Mouse (Mus musculus) adipose tissue, adult 10 weeks (tissue): ENCODE data around the gene Cdc40. TPM values are rescaled to one million over a fixed set of nuclear protein-coding genes. Genes with fewer than 3 reads are reported as not detected.

Source experiments
- polyA plus RNA-seq: library from polyadenylated mRNA; stranded (reverse); fragments of 350-450 nt; fragmentation: Illumina TruSeq; extraction: RNeasy Lipid Tissue Mini Kit (QIAGEN cat#74804); gene quantifications from one replicate; pipeline ENCODE4 v1.2.3, GENCODE M21; 2014; ENCODE audit warnings: low read depth, low replicate concordance

Gene Cdc40
- polyA plus RNA-seq = 23.7 TPM

GRCm38 (mm10) chr10:40882831-40883643 is at the start of gene Cdc40, which contains the start of gene Wasf1:
TSS of gene Cdc40 (minus strand) at chr10:40883311.
TSS of gene Wasf1 (plus strand) at chr10:40883475.

Other genes with a start within 250 kb of the Cdc40 start
- gene Mettl24, start 200.0 kb downstream of the Cdc40 start, polyA plus RNA-seq = 1.7 TPM
- 1.9 TPM for gene Wasf1, start 164 bp upstream of the Cdc40 start, polyA plus RNA-seq
- gene Gpr6, start 189.0 kb upstream of the Cdc40 start, polyA plus RNA-seq = not detected